Mouse (Mus musculus): ENCODE results near the gene Poldip2. TPM values are rescaled to one million over a fixed set of nuclear protein-coding genes. Genes with fewer than 3 reads are reported as not detected.
A peak's percentile ranks its signal among the peaks of the same experiment; 100 is the strongest.
"Not testable (repeated sequence)": the region's sequence is repeated elsewhere in the genome, so short reads cannot be mapped to it uniquely, and the experiment has no call there.

Poldip2 gene
- polyA plus RNA-seq, 1 experiment from 2014 or later: 163 TPM

- ATAC-seq (ENCODE audit: insufficient number of reproducible peaks, low FRiP score, low TSS enrichment, low read depth): no peak
- no peaks in the 10 kb centered on the region for H3K27me3 ChIP-seq
- no peak overlapping the region for H3K9ac ChIP-seq
- no peaks in the 10 kb centered on the region for H3K9me3 ChIP-seq
- H3K27ac ChIP-seq: peak overlapping the region; percentile 39
- H3K4me1 ChIP-seq: peaks cover 14% of the 10 kb centered on the region; the same call in 1 of the 2 replicates
- no peak overlapping the region for H3K4me2 ChIP-seq
- peaks cover 60% of the 10 kb centered on the region for H3K36me3 ChIP-seq
- WGBS: 70% methylated on average over 6 of the region's 6 CpGs
- H3K4me3 ChIP-seq: no peak overlapping the region
Measured at GRCm38 (mm10) chr11:78531046-78531445, 19.1 kb downstream of the Poldip2 start.

- 89% methylated on average over 10 of the region's 10 CpGs for WGBS
- H3K4me3 ChIP-seq; H3K9ac ChIP-seq; H3K4me2 ChIP-seq; H3K9me3 ChIP-seq; H3K27me3 ChIP-seq; ATAC-seq (ENCODE audit: insufficient number of reproducible peaks, low FRiP score, low TSS enrichment, low read depth): not testable (repeated sequence)
- 0 out of 2 replicates have a peak overlapping the region, but pooled peaks have one; percentile 39 for H3K27ac ChIP-seq
- H3K36me3 ChIP-seq: peaks cover 55% of the 10 kb centered on the region
- H3K4me1 ChIP-seq: peaks cover 14% of the 10 kb centered on the region; the same call in 1 of the 2 replicates
Measured at GRCm38 (mm10) chr11:78531515-78531914, 19.5 kb downstream of the Poldip2 start.

DNA sequence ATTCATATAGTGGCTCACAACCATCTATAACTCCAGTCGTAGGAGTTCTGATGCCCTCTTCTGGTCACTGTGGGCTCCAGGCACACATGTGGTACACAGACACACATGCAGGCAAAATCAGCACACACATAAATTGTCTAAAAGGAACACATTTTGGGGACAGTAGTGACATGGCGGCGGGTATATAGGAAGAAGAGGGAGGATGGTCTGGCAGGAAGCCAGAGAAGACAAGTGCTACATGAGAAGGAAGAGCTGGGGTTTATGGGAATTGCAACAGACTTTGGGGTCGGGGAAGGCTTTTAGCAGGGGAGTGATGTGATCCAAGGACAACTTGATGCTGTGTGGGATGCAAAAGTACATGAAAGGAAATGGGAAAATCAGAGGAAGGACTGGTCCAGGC is 22.5 kb downstream of the Poldip2 start:
- H3K27me3 ChIP-seq: no peaks in the 10 kb centered on the region
- 77% methylated on average over 4 of the region's 4 CpGs for WGBS
- H3K36me3 ChIP-seq: peaks cover 42% of the 10 kb centered on the region
- H3K4me1 ChIP-seq: peaks cover 25% of the 10 kb centered on the region
- no peak overlapping the region for H3K27ac ChIP-seq
- H3K4me3 ChIP-seq: peak overlapping the region; percentile 85; the same call in 1 of the 2 replicates
- H3K9me3 ChIP-seq: no peaks in the 10 kb centered on the region
- no peak overlapping the region for H3K9ac ChIP-seq
- ATAC-seq (ENCODE audit: insufficient number of reproducible peaks, low FRiP score, low TSS enrichment, low read depth): no peak
- peak overlapping the region; percentile 74 for H3K4me2 ChIP-seq

DNA sequence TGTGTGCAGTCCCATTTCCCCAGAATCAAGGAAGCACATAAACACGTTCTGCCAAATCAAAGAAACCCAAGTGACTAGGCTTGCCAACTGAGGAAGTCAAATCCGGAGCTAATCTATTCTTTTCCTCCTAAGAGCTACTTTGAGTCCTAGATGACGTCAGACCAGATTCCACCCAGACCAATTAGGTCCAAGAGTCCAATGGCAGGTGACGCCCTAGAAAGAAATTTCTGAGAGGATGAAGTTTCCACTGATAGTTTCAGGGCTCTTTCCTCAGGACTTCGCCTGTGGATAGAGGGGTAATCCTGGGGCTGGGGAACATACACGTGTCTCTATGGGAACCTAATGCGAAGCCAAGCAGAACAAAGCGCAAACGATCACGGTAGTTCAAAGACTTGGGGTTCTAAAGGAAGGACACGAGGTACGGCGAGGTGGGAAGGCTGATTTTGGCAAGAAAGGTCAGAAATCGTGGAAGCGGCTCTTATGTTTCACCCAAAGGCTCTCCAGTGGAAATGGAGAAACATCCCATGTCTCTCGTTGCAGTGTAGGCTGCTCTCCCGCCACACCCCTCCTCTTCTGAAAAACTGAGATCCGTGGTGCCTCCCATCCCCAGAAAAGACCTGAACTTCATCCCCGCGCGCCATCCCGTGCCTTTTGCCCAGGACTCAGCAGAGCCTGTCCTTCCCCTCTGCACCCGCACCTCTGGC is 23.5 kb downstream of the Poldip2 start:
- under 1% methylated on average over 23 of the region's 23 CpGs for WGBS
- H3K4me1 ChIP-seq: peaks cover 25% of the 10 kb centered on the region
- peak overlapping the region; percentile 98 for H3K27ac ChIP-seq
- H3K27me3 ChIP-seq: no peaks in the 10 kb centered on the region
- peak overlapping the region; percentile 85 for H3K4me3 ChIP-seq
- H3K9ac ChIP-seq: peak overlapping the region; percentile 85
- peaks cover 44% of the 10 kb centered on the region for H3K36me3 ChIP-seq
- peak; percentile 41; the same call in 1 of the 2 replicates for ATAC-seq (ENCODE audit: insufficient number of reproducible peaks, low FRiP score, low TSS enrichment, low read depth)
- no peaks in the 10 kb centered on the region for H3K9me3 ChIP-seq
- H3K4me2 ChIP-seq: peak overlapping the region; percentile 74

GRCm38 (mm10) chr11:78536080-78536689 is 24.2 kb downstream of the Poldip2 start, which contains the start of the genes Tnfaip1 and Ift20:
TSS of gene Tnfaip1 (minus strand) at chr11:78536332.
TSS of gene Ift20 (plus strand) at chr11:78536361.
- Histone ChIP-seq H3K36me3 (peaks cover 44% of the 10 kb centered on the region), H3K4me1 (peaks cover 23% of the 10 kb centered on the region), H3K9me3 (no peaks in the 10 kb centered on the region), H3K27me3 (no peaks in the 10 kb centered on the region), H3K9ac (peak within 1 kb of the TSS; percentile 87), H3K27ac (peak within 1 kb of the TSS; percentile 98), H3K4me2 (peak within 1 kb of the TSS; percentile 74), H3K4me3 (peak within 1 kb of the TSS; percentile 85)
- peak; percentile 99 for ATAC-seq (ENCODE audit: insufficient number of reproducible peaks, low FRiP score, low TSS enrichment, low read depth)
- under 1% methylated on average over 52 of the region's 52 CpGs for WGBS

DNA sequence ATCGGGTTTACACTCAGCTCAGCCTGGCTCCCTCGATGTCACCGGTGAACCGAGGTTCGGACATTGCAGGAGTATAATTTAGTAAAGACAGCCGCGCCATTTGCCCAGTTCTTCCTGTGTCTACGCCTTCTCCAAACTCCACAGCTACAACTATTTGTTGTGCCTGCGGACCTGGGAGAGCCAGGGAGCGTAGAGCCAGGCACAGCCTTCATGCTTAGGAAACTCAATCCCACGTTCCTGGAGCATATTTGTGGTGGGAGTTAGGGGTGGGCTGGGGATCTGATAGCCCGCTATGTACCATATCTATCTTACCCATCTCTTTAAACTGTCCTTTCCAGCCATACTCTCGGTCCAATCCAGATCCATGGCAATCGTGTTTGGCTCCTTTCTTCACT is 24.7 kb downstream of the Poldip2 start:
- Histone ChIP-seq H3K9ac (peak overlapping the region; percentile 87), H3K4me1 (peaks cover 22% of the 10 kb centered on the region), H3K36me3 (peaks cover 45% of the 10 kb centered on the region), H3K9me3 (no peaks in the 10 kb centered on the region), H3K4me2 (peak overlapping the region; percentile 66), H3K4me3 (peak overlapping the region; percentile 85), H3K27me3 (no peaks in the 10 kb centered on the region), H3K27ac (peak overlapping the region; percentile 95)
- ATAC-seq (ENCODE audit: insufficient number of reproducible peaks, low FRiP score, low TSS enrichment, low read depth): no peak
- WGBS: 2% methylated on average over 14 of the region's 14 CpGs

GRCm38 (mm10) chr11:78540358-78540757 is 28.4 kb downstream of the Poldip2 start:
- H3K36me3 ChIP-seq: peaks cover 62% of the 10 kb centered on the region

GRCm38 (mm10) chr11:78544449-78545111 is 32.6 kb downstream of the Poldip2 start:
- Histone ChIP-seq H3K4me1 (peaks cover 13% of the 10 kb centered on the region), H3K9ac (no peak overlapping the region), H3K4me2 (no peak overlapping the region), H3K36me3 (peaks cover 47% of the 10 kb centered on the region), H3K4me3 (no peak overlapping the region), H3K27me3 (no peaks in the 10 kb centered on the region), H3K27ac (no peak overlapping the region), H3K9me3 (no peaks in the 10 kb centered on the region)
- ATAC-seq (ENCODE audit: insufficient number of reproducible peaks, low FRiP score, low TSS enrichment, low read depth): no peak
- 90% methylated on average over 7 of the region's 7 CpGs for WGBS

More at GRCm38 (mm10) chr11:78540358-78540757, 28.4 kb downstream of the Poldip2 start:
- H3K4me2 ChIP-seq: no peak overlapping the region
- peak overlapping the region; percentile 47; the same call in 1 of the 2 replicates for H3K27ac ChIP-seq
- no peak for ATAC-seq (ENCODE audit: insufficient number of reproducible peaks, low FRiP score, low TSS enrichment, low read depth)
- no peaks in the 10 kb centered on the region for H3K9me3 ChIP-seq
- WGBS: 66% methylated on average over 3 of the region's 3 CpGs
- no peak overlapping the region for H3K9ac ChIP-seq
- H3K4me3 ChIP-seq: no peak overlapping the region
- H3K27me3 ChIP-seq: no peaks in the 10 kb centered on the region
- H3K4me1 ChIP-seq: peaks cover 12% of the 10 kb centered on the region

DNA sequence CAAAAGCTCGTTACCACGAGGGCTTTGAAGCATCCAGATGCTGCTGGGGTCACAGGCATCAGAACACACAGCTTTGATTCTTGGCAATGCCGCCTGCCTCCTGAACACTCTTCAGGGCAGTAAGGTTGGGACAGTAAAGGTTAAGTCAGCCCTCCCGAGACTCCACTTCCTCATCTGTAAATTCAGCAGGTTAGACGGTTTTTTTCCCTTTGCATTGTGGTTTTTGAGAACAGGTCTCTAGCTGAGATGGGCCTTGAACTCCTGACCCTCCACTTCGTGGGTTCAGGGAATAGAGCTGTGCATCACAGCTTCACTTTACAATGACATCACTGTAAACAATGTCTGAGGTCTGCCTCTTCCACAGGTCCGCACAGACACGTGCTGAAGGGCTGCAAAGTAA is 33.2 kb downstream of the Poldip2 start:
- no peak for ATAC-seq (ENCODE audit: insufficient number of reproducible peaks, low FRiP score, low TSS enrichment, low read depth)
- Histone ChIP-seq H3K4me2 (no peak overlapping the region), H3K27me3 (no peaks in the 10 kb centered on the region), H3K27ac (no peak overlapping the region), H3K4me1 (peaks cover 16% of the 10 kb centered on the region), H3K9me3 (no peaks in the 10 kb centered on the region), H3K4me3 (no peak overlapping the region), H3K36me3 (peaks cover 41% of the 10 kb centered on the region), H3K9ac (no peak overlapping the region)
- WGBS: 67% methylated on average over 8 of the region's 8 CpGs

DNA sequence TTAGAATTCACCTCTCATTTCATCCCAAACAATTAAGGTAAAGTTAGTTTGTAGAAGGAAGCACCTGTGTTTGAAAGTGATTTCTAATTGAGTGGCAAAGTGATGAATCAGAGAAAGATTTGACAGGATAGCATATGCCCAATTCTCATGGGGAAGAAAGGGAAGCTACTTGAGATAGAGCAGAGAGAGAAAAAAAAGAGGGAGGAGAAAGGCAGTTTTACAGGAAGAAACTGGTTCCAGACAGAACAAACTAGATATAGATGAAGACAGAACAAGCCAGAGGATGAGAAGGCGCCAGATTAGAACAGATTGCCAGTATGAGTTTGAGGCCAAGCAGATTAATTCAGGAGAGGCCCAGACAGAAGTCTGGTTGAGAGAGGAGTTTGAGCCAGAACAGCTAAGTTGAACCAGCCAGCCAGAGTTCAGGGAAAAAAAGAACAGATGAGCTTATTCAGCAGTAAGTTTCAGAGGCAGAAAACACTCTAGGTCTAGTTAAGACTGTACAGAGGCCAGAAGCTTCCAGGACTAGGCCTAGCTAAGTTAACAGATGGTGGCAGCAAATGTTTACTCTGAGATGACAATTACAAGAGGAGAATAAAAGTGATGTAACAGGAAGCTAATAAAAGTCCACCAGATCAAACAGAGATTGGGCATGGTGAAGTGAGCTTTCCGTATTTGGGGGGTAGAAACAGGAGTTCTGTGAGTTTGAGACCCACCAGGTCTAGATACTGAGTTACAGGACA is 35.9 kb downstream of the Poldip2 start:
- 72% methylated on average over 2 of the region's 2 CpGs for WGBS
- ATAC-seq (ENCODE audit: insufficient number of reproducible peaks, low FRiP score, low TSS enrichment, low read depth): no peak

GRCm38 (mm10) chr11:78549491-78549987 is 37.5 kb downstream of the Poldip2 start:
- Histone ChIP-seq H3K4me3 (peak overlapping the region; percentile 73), H3K9me3 (no peaks in the 10 kb centered on the region), H3K4me1 (peaks cover 18% of the 10 kb centered on the region), H3K4me2 (peak overlapping the region; percentile 74), H3K27ac (0 out of 2 replicates have a peak overlapping the region, but pooled peaks have one; percentile 83), H3K36me3 (peaks cover 8% of the 10 kb centered on the region), H3K9ac (peak overlapping the region; percentile 63; the same call in 1 of the 2 replicates), H3K27me3 (no peaks in the 10 kb centered on the region)
- no peak for ATAC-seq (ENCODE audit: insufficient number of reproducible peaks, low FRiP score, low TSS enrichment, low read depth)
- WGBS: 5% methylated on average over 5 of the region's 5 CpGs

More for the DNA sequence above, 35.9 kb downstream of the Poldip2 start:
- no peak overlapping the region for H3K27ac ChIP-seq
- peaks cover 18% of the 10 kb centered on the region for H3K4me1 ChIP-seq
- no peaks in the 10 kb centered on the region for H3K9me3 ChIP-seq
- H3K27me3 ChIP-seq: no peaks in the 10 kb centered on the region
- no peak overlapping the region for H3K9ac ChIP-seq
- H3K36me3 ChIP-seq: peaks cover 18% of the 10 kb centered on the region
- H3K4me3 ChIP-seq: no peak overlapping the region
- H3K4me2 ChIP-seq: no peak overlapping the region

All from limb, embryonic 15.5 days (tissue).